Mouse (Mus musculus) right cerebral cortex, postnatal 36 days (tissue): ENCODE data around the gene 5330417C22Rik.
A peak's percentile ranks its signal among the peaks of the same experiment; 100 is the strongest.

Experiments used
- DNase-seq, 2 experiments: peaks; one replicate each; pipeline ENCODE4 v3.0.0; 2022; ENCODE audit warnings: low spot score in 2 of 2, mixed read lengths in 1 of 2

Gene 5330417C22Rik

DNA sequence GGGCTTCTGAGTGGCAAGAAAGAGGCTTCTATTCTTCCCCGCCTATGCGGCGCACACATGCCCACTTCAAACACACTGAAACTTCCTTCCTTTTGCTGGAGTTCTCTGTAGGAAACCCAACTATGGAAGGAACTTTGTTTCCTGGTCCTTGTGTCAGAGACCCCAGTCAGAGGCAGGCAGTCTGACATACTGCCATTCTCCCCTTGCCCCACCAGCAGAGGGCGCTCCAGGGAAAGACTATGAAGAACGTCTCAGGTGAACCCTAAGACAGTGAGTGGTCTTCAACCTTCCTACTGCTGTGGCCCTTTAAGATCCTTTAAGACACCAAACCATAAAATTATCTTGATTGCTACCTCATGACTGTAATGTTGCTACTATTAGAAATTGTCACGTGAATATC is 69.9 kb downstream of the 5330417C22Rik start:
- DNase-seq: peak in 1 of 2 experiments; percentile 16

DNA sequence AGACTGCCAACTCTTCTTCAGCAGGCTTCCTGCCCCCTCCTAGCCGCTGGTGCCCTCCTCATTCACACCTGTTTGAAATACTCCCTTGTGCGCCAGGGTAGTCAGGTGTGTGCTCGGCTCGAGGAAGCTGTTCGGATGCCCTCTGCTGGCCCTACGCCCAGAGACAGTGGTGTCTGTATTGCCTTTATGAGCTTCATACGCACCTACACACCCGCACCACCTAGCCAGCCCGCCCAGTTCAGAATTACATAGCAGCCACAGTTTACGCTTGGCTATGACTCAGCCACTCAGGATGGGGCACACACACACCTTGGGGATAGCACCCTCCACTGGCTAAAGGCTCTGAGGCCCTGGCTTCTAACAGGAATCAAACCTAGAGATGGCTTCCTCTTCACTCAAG is 77.5 kb downstream of the 5330417C22Rik start:
- no peak for DNase-seq

DNA sequence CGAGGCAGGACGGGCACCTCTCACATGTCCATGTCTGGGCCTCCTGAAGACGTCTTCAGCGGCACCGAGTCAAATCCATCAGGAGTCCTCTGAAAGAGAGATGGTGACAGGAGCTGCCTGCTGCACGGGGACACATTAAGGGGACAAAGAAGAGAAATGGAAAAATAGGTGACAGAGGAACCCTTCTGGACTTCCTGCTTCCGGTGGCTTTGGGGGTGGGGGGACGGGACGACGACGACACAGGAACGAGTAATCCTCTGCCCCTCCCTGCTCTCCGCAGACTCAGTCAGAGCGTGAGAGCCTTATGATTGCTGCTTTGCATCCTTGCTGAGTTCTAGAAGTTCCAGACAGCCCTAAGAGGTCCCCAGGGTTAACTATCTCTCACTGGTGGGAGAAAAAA is 78.0 kb downstream of the 5330417C22Rik start:
- DNase-seq: no peak

DNA sequence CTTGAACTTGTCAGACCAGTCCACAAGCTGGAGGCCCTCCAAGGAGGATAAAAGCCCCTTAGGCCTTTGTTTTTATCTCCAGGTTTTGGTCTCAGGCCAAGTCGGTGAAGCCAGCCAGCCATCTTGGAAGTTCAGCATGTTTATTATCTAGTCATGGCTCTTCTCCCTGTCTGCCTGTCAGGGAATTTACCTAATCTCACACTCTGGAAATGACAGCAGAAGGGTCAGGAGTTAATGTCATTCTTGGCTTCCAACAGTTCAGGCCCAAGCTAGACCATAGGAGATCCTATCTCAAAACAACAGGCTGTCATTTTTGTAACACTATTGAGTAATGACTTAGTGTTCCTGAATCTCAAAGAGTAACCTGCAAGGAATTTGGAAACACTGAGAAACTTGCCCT is 82.2 kb downstream of the 5330417C22Rik start:
- DNase-seq: no peak

DNA sequence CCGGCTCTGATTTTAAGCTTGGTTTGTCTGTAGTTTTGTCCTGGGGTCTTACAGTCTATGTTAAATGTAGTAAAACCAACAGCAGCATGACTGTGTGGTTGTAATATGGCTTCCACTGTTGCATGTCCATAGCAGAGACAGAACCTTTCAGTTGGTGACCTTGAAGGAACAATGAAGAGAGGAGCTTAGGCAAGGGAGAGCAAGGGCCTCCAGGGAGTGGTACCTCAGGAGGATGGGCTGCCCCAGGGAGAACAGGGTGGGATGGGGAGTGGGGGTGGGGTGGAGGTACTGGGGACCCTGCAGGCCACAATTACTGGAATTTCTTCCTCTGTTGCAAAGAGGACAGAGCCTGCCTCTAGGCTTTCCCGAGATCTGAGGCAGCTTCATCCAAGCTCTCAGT is 84.4 kb downstream of the 5330417C22Rik start:
- no peak for DNase-seq

DNA sequence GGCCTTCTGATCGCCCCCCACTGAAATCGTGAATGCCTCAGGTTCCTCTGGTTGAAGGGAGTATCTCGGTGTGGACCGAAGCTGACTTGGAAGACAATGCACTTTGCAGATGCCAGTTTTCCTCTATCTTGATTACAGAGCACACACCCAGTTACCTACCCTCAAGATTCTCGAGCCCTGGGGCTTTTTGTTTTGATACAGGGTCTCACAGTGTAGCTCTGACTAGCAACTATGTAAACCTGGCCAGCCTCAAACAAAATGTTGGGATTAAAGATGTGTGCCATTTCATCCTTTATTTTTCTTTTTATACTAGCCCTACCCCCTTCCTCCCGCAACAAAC is 91.0 kb downstream of the 5330417C22Rik start:
- no peak for DNase-seq

DNA sequence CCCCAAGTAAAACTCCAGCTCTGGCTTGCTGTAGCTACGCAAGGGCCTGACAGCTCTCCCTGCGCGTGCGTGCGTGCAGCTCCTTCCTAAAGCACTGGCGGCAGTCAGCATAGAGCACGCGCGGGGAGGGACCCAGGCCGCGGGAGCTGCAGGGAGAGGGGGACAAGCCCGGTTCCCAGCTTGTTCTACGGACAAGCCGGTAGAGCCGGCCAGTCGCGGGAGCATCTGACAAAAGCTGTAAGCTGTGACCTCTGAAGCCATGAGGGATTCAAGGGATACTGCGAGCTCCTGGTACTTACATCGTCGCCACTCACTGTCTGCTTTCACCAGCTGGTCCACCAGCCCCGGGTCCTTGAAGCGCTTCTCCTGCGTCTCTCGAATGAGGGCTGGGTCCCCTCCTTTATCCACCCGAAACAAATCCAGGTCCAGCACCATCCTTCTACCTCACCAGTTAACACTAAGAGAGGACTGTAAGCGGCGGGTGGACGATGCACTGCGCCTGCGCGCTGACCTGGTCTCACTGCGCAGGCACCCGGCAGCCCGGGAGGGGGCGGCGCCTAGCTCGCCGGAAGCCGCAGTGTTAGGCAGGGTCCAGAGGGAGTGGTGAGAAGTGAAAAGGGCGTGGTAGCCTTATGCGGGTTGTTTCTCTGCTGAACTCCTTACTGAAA is 91.5 kb downstream of the 5330417C22Rik start, which contains the start of gene Sars:
TSS of gene Sars (minus strand) at position 512 of the 668 bp plus-strand sequence.
- peak; percentile 84 to 87 for DNase-seq

DNA sequence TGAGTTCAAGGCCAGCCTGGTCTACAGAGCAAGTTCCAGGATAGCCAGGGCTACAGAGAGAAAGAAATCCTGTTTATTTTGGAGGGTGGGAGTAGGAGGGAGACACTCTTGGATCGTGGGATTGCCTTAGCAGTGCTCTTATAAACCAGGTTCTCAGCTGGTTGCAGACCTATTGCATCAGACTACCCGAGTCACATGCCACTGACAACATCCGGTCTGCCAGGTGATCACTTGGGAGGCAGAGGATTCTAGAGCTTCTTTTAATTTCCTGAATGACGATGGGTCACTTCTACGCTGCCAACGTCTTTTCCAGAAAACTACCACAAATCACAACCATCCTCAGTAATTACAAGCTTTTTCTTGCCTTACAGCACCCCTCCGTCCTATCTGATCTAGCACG is 92.3 kb downstream of the 5330417C22Rik start:
- DNase-seq: peak; percentile 32 to 45

DNA sequence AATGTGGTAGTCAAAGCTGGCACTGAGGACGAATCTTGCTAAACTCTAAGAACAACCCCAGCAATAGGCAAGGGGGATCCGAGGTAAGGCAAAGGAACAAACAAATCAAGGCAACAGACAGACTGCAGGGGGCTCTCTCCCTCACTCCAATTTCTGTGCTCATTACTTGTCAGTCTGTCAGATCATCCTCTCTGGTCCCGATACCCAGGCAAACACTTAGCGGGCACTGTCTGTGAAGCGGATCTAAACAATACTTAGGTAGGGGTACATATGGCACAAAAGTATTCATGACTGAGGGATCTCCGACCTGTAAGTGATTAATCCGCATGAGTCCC is 100.0 kb downstream of the 5330417C22Rik start:
- DNase-seq: no peak

DNA sequence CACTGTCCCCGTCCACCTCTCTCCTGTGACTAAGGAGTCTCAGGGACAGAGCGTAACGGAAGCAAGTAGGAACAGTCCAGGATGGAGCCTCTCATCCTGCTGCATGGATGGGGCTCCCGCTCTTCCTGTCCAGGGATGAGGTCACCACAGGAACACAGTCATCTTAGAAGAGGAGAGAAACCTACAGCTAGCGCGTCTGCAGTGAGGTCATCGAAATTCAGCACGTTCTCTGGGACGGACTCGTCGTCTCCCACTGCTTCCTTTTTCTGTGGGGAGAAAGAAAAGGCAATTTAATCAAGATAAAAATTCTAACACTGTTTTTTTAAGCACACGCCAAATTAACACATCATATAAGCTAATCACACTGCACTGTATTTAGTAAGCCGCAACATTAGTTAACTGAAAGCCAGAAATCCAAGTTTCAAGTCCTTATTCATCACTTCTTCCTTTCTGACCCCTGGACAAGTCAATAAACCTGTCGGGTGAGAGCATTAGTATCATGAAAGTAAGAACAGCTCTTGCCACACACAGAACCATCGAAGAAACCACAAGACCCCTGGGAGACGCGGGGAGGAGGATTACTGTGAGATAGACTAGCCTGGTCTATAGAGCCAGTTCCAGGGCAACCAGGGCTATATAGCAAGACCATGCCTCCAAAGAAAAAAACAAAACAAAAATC is 100.5 kb downstream of the 5330417C22Rik start:
- no peak for DNase-seq

DNA sequence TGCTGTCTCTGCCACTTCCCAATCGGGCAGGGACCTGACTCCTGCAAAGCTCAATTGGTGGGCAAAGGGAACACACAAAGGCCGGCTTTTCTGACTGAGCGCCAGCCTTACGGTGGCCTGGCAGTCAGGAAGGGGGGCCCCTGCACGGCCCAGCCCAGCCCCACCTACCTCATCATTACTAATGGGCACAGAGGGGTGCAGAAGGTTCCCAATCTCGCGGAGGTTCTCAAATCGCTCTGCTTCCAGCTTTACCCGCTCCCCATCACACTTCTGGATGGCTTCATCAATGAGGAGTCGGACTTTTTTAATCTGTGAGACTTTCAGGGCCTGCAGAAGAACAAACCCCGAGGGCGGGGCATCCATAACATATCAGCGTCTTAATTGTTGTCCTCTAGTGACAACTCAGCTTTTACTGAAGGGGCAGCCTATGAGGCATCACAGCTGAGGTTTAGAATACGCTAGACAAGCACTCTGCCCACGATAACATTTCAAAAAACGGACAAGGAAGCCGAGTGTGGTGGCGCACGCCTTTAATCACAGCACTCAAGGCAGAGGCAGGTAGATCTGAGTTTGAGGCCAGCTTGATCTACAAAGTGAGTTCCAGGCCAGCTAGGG is 102.3 kb downstream of the 5330417C22Rik start:
- DNase-seq: no peak

DNA sequence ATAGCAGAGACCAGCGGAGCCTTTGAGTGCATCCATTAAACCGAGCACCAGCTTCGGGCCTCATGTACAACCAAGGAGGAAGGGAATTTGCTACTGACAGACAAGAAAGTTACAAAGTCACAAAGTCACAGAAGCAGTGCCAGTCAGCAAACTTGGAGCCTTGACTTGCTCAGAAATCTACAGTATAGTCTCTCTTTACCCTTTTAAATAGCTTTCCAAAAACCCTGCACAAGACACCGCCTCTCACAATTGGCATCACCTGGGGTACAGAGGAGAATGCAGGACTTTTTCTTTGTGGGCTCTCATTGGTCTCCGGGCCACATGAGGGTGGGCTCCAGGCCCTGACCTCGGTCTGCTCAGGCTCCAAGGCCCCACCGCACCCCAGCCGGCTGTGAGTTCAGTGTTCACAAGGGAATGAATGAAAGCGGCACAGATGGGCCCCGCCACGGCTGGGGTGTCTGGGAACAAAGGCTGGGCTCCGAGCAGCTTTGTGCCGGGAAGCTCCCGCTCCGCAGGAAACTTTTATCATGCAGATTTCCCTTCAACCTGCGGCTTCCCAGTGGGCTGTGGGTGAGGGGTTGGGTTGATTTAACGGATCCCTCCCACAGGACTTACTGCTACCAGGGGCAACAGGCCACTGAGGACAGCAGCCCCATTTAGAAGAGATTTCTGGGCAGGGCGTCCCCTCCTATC is 103.0 kb downstream of the 5330417C22Rik start:
- DNase-seq: no peak

DNA sequence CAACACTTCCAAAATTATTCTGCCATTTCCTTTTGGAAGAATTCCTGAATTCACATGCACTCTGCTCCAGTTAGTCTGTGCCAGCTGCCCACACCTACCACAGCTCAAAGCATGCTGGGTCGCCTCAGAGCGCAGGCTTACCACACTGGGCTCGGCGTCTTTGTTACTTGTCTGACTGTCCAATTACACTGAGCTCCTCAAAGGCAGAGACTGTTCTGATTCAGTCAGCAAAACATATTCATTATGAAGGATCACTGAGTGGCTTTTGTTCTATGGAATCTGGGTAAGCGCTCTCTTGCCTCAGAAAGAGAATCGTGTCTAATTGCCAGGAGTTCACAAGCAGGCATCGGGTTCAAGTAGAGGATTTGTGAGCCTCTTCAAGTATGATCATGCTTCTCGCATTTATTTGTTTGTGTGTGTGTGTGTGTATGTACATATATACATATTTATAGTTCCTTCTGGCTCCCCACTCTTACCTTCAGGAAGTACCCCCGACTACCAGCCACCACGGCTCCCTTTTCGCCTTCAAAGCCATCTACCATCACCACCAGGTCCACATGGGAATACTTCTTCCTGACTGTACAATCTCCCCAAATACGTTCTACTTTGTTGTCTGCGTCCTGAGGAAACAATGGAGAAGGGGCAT is 103.7 kb downstream of the 5330417C22Rik start:
- DNase-seq: no peak

DNA sequence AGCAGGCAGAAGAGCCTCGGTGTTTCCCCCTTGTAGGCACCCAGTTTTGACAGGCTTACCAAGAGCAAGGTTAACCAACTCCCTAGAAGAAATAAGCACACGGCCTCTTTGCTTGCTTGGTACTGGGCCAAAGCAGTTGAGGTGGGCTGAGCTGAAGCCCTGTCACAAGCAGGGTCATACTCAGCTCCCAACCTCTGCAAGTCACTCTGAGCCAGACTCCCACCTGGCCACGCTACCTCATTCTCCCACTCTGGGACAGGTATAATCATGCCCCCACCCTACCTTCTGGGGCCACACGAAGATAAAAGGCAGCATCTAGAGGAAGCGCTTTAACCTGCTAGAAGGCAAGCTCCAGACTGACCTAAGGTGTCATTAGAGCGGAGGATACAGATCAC is 110.7 kb downstream of the 5330417C22Rik start:
- no peak for DNase-seq

DNA sequence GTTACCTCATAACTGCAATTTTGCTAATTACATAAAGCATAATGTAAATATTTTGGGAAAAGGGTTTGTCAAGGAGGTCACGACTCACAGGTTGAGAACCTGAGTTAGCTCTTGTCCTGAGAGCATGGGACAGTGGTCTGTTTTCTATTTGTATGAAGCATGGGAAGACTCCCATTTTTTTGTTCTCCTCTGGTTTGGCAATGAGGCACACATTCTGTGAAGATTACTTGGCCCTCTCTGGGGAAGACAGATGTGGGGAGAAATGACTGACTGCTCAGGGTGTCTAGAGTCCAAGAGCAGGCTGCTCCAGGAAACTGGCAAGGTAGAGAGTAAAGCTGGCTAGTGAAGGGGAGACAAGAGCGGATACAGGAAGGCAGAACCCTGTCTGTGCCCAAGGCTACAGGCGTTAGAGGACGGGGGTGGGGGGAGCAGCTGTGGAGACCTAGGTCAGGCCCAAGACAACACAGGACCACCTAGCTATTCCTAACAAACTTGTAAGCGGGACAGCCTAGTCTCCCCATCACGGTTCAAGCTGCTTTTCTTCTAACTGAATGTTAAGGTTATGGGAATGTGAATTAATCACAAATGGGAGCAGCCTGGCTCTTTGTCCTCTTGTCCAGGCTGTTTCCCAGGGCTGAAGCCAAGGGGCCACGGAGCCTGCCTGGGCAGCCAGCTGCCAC is 111.3 kb downstream of the 5330417C22Rik start:
- DNase-seq: no peak

DNA sequence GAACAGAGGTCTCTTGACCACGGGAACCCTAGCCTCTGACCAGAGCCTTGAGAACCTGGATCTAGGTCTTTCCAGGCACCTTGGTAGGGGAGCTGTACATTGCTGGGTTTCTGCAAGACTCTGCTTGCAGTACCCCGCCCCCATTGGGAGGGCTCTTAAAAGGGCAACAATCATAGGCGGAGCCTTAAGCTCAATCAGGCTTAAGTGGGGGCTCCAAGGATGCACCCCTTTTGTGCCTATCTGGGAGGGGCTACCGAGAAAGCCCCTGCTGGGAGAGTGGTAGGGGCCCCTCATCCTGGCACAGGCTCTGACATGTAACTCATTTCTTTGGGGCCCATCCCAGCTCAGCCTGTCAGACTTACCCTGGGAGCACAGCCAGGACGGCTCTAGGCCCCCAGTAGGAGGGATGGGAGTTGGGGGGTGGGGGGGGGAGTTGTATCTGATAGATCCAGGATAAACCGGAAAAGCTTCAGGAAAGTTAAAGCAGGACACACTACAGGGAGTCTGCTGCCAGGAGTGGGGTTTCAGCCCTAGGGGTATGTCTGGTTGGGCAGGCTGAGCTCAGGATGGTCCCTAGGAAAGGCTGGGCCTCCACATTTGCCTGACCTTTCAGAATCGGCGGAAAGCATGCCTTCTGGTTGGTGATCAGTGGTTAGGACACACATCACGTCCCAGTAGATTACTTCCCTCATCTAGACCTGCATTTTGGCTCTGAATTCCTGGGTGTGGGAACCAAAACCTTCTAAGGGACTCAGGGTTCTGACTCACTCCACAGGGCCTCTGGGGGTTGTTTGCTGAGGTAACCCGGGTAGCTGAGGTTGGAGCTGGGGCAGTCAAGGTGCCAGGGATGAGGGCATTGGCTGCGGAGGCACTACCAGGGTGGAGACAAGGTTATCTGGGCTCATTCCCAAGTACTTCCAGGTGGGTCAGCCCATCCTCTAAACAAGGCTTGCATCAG is 112.2 kb downstream of the 5330417C22Rik start:
- DNase-seq: peak in 1 of 2 experiments; percentile 57

DNA sequence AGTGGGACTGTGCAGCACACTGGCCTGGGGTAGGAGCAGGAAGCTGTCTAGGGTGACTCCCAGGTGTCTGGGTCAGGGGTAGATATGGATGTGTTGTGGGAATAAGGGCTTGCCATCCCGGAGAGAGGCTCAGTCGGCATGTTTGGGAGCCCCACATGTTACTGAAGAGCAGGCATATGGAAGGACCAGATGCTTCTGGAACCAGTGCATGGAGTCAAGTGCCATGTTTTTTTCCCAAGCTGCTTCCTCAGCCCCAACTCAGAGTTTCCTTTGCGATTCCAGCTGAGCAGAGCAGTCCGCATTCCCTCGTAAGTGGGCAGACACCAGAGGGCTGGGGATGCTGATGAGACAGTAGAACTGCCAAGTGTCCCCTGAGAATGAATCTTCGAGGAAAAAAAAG is 113.3 kb downstream of the 5330417C22Rik start:
- no peak for DNase-seq

DNA sequence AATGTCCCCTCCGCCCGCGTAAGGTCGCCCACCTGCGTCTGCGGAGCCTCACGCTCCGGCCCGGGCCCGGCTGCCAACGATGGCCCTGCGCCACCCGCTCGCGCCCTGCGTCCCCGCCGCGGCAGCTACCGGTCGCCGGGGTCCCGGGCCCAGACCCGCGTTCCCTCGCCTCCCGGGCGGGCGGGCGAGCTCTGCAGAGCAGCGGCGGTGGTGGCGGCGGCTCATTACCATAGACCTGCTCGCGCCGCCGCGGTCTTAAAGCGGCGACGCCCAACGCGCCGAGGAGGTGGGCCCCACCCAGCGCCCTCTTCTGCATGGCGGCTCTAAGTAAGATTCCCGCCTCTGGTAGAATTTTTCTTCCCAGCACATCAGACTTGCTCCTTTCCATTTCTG is 120.5 kb downstream of the 5330417C22Rik start:
- peak; percentile 75 to 79 for DNase-seq

DNA sequence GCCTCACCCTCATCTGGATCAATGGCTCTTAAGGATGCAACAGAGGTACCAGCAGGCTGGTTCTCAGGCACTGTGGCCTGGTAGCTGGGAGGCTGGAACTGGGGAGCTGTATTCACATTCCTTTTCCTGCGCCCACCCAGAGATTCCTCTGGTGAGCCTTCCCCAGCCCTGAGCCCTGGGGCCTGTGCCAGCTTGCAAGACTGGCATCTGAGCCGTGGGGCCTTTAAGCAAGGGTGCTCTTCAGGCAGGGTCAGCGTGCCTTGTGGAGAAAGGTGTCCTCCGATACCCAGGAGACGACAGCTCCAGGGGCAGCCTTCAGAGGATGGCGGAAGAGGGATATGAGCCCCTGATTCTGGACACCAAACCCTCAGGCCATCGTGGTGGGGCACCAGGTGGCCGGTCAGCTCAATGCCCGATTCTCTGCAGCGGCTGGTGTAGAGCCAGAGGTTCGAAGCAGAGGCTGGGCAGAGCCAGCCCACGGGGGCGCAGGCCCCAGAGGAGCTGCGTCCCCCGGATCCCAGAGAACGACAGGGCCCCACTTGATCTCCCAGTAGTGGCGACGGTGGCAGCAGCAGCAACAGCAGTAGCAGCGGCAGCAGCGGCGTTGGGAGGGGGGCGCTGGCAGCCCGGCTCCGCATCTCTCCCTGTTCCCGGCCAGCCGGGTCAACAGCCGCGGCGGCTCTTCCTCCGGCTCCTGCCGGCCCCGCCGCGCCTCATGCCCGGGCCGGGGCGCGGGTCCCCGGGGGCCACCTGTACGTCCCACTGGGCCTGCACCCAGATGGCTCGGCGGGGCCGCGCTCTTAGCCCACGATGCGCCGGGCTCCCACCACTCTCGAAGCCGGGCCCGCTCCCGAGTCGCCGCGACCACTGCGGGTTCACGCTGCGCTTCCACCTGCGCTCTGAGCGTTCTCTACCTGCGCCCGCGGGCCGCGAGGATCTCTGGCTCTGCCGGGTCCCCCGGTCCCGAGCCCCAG is 121.2 kb downstream of the 5330417C22Rik start, which contains the start of gene Celsr2:
TSS of gene Celsr2 (minus strand) at position 696 of the 974 bp plus-strand sequence.
- DNase-seq: no peak
